Mouse (Mus musculus): Measurements from ENCODE around the gene Trabd2b.

Trabd2b gene

DNA sequence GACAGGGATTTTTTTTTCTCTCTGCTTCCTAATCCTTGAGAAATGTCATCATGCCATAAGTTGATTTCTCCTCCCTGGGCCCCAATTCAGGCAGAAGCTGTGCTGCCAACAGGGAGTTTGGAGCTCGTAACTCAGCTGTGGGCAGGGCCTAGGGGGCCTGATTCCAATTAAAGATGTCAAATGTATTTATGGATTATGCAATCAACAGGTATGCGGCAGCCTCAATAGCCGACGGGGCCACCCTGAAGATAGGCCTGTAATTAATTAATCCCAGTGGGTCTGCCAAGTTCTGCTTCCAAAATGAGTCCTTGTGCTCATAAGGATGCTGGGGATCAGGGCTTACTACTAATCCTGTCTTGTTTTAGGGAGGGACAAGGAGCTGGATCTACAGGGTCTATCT is 135.6 kb downstream of the Trabd2b start:
- DNase-seq (ENCODE audit: low spot score): no peak

DNA sequence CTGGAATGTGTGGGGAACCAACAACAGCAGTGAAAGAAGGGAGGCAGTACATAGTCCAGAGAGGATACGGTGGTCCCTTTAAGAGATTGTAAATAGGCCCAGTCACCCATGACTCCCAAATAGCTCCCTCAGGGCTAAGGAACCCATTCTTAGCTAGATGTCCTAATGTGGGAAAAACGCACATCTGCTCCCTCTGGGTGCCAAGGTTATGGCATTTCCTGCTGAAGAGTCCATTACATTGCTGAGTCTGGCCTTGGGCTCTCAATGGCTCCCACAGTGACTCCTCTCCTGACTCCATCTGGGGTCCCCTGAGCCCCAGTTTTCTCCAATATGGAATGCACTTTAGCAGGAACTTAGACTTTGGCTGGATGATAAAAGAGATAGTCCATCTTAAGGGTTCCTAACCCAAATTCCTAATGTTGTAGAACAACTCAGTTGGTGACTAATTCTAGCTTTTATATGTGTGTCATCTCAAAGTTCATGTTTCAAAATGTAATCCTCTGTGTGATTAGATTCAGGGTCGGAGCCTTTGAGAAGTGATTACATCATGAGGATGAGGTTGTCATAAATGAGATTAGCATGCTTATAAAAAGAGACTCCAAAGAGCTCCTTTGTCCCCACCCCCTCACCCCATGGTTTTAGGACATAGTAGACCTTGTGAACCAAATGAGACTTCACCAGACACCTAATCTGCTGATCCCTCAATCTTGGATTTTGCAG is 139.1 kb downstream of the Trabd2b start:
- no peak for DNase-seq (ENCODE audit: low spot score)

DNA sequence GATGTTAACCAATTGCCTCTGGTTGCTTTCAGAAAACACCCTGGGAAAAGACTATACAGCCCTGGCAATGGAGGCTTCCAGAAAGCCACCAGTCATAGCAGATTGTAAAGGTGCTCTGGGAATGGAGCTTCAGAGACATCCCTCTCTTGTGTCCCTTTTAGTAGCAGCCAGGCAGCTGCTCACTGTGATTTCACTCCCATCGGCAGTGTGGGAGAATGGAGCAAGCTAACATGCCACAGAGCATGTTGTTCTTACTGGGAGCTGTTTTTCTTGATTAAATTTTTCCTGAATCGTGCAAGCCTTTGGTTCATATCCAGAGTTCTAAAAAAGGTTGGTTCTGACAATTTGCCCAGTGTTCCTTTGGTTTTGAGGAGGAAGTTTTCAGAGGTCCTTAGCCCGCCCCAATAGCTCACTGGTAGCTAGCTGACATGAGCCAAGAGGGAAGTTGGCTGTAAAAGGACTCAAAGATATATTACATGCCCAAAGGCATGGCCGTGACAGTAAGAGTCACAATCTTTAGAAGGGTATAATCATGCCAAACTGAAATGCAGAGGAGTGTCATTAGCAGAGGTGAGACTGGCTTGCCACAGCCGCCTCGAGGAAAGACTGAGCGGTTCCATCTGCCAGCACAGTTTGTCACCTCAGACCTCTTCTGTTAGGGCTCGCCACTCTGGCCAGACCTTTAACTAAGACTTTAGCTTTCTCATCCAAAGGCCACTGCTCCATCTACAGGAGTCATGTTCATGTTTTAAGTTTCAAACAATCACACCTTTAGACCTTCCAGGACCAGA is 141.3 kb downstream of the Trabd2b start:
- DNase-seq (ENCODE audit: low spot score): no peak

DNA sequence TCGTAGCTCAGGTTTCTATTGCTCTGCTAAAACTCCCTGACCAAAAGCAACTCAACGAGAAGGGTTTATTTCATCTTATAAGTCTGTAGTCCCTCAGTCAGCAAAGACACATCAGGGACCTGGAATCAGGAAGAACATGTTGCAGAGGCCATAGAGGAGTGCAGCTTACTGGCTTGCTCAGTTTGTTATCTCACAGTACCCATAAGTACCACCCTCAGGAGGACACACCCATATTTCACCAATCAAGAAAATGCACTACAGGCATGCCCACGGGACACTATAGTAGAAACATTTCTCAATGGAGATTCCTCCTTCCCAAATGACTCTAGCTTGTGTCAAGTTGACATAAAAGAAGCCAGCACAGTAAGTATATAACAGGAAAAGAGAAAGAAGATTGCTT is 143.0 kb downstream of the Trabd2b start:
- no peak for DNase-seq (ENCODE audit: low spot score)

DNA sequence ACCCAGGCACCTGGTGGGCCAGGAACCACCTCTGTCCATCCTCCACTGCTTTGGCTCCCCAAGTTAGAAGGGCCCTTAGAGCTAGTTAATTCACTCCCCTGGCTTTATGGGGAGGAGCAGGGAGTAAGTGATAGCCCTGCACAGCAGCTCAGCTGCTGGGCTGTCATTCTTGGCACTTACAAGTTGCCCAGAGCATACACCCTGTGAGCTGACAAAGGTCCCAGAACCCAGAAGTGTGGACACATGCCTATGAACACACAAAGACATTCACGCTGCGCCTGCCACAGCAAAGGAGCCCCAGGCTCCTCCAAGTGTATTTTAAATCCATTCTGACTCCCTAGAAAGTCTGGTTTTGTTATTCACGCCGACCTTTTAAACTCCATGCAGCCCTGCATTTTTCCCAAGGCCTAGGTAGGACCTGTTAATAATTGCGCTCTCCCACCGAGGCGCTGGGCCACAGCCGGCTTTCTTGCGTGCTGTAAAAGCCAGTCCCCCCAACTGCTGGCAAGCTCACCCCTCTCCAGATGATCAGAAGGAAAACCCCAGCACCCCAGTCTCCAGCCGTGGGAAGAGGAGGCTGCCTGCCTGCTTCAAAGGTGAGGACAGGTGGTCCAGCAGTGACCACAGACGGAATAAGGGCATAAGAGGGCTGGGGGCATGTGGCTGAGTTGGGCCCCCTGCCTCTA is 144.1 kb downstream of the Trabd2b start:
- DNase-seq (ENCODE audit: low spot score): no peak

DNA sequence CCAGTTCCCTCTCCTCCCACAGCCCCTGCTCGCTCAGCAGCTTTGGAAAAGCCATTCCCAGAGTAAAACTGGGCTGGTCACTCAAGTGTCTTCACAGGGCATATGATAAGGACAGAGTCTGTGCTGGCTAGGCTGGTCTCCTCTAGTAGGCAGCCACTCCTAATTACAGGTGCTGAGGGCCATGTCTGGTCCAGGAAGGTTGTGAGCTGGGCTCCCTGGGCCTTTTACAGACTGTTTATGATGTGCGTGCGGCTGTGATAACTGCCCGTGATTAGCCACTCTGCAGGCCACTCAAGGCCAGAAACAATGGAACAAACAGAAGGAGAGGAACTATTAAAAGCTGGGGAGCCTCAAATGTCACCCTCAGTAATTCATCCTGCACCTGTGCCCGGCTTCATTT is 150.4 kb downstream of the Trabd2b start:
- DNase-seq (ENCODE audit: low spot score): no peak

DNA sequence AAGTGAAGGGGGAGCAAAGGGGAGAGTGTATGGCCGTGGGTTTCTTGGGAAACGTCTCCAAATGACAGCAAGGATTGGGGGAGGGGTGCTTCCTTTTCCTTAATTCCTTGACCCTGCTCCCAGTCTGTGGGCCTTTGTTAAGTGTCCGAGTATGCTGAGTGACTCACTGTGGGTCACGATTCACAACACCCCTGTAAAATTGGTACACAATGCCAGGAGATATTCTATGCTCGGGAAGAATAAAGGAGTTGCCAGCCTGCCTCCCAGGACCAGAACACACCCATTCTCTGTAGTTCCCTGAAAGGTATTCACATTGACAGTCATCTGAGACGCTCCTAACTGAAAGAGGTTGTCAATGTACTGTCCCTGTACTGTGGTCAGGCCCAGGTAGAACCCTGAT is 151.2 kb downstream of the Trabd2b start:
- DNase-seq (ENCODE audit: low spot score): no peak

DNA sequence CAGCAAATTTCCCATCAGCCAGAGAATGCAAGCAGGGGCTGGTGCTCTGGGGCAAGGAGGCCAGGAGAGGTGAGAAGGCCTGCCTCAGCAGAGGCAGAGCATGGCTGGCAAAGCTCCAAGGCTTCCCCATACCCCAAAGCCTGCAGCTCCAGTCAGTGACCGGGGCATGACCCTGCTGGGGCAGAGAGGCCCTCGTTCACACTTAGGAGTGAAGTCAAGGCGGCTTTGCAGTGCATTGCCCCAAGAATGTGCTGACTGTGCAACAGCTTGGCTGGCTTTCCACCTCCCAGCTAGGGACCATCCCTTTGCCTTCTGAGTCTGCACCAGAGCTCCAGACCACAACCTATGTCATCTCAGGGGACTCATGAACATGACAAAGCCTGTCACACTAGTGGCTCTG is 152.0 kb downstream of the Trabd2b start:
- no peak for DNase-seq (ENCODE audit: low spot score)

DNA sequence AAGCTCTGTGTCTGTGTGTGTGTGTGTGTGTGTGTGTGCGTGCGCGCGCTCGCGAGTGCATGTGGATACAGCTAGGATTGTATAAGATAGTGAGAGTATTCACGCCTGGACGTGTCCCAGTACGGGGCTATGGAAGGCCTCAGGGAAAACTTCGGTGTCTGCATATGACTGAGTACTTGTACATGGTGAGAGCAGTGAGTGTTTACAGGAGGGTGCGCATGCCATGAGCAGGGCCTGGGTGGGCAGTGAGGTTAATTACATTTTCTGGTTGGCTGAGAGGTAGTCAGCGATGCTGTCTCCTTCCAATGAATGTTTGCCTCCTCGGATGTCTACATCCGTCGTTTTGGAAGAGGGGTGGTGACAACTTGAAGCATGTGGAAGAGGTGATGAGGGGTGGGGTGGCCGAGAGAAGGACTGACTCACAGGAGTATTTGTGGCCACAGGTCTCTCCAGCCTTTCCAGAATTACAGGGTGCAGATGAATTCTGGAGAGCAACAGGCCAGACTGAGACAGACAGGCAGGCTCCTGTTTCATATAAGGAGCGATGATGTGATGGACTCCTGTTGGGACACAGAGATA is 154.2 kb downstream of the Trabd2b start:
- no peak for DNase-seq (ENCODE audit: low spot score)

DNA sequence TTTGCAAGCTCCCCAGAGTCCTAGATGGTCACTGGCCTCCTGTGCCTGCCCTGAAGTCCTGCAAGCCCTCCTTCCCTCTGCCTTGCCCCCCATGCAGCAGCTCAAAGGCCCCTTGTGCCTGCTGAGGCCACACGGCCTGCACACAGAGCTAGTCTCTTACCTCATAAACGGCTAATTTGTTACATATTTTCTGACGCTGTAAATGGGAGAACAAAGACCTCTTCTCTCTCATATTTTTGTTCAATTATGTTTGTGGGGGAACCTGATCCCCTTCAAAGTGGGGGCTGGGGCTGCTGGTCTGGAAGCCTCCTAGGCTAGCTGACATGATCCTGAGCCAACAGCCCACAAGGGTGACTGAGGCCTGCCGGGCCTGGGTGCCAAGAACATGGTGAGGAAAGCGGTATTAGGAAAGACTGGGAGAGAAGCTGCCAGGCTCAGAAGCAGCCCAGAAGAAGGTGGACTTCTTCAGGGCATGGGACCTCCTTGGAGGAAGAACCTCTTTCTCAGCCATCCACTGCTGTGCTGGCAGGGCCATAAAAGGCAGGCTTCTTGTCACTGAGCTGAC is 157.7 kb downstream of the Trabd2b start:
- DNase-seq (ENCODE audit: low spot score): no peak

DNA sequence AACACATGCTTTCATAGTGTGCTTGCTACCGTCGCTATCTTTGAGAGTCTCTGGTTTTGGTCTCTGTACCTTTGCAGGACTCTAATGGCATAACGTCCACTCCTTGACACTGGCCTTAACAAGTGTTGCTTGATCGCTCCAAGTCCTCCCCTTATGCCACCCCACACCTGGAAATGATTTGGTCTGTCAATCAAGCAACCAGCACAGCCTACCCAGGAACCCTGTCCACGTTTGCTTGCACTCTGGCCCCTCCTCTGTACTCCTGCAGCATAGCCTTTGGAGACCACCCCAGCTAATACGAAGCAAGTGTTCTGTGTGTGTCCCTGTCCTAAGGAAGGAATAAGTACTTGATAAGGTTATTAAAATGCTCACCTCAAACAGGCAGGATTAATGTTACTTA is 161.1 kb downstream of the Trabd2b start:
- DNase-seq (ENCODE audit: low spot score): no peak

DNA sequence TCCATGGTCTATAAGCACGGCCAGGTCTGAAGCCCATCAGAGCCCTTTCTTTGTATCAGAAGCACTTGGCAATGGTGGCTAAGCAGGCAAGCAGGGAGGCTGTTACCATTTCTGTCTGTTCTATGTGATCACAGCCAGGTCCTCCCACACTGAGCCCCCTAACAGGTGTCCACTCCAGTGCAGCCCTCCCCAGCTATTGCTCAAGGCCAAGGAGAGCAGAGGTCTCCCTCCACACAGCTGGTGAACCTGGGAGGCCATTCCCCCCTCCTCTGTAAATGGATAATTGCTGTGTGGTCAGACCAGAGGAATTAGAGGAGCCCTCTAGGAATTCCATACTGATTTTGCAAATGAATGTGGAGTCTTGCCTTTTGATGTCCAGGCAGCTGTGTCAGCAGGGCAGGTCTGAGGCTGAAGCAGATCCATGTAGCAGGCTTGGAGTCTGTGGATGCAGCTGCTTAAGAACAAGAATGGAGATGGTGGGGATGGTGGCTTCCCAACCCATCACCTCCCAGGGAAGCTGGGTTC is 161.6 kb downstream of the Trabd2b start:
- DNase-seq (ENCODE audit: low spot score): no peak

DNA sequence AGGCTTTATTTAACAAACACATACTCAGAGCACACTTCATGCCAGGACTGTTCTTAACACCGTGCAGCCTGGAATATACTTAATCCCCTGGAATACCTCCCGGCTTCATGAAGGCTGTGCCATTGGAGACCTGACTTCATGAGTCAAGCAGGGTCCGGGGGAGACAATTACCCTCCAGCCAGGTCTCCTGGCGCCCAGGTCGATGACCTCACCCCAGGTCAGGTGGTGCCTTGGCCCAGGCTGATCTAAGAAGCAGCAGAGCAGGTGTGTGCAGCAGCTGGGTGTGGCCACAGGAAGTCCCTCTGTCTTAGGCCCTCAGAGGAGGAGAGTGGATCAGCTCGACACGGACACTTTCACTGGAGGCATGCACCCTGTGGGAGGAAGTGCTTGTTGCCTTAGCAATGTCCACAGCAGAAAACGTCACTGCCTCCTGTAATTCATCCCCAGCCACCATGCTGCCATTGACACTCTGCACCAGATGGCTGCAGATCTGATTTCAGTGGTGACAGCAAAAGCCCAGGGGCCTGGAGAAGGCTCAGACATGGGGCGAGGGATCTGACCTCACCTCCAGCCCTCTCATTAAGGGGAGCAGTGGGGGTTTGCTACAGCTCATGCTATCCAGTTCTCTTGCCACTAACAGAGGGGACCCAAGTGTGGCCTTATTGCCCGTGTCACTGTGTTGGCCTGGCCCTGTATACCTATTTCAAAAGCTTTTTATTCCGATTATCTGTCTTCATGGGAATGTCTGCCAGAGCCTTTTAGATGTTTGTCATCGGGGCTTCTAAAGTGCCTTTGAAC is 171.8 kb downstream of the Trabd2b start:
- DNase-seq (ENCODE audit: low spot score): no peak

DNA sequence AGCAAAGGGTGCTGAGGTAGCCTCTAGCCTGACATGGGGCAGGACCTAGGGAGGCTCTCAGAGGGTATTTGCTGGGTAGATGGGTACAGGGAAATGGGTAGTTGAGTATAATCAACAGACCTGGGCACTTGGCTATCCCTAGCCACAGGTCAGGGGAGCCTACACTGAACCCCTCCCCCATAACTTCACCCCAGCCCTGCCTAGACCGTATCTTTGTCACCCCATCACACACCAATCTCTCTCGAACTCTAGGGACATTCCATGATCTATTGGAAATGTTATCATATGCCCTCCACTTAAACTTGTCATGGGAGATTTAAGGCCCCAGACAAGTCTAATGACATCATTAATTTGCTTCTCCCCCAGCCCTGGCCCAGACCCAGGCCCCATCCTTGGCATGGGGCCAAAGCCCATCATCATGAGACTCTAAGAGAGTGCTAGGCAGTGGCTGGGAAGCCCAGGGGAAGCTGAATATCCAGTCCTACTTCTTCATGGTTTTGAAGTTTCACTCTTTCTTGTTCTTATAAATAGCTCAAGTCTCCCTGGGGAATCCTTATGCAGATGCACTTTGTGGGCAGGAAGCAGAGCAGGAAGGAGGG is 177.1 kb downstream of the Trabd2b start:
- DNase-seq (ENCODE audit: low spot score): no peak

DNA sequence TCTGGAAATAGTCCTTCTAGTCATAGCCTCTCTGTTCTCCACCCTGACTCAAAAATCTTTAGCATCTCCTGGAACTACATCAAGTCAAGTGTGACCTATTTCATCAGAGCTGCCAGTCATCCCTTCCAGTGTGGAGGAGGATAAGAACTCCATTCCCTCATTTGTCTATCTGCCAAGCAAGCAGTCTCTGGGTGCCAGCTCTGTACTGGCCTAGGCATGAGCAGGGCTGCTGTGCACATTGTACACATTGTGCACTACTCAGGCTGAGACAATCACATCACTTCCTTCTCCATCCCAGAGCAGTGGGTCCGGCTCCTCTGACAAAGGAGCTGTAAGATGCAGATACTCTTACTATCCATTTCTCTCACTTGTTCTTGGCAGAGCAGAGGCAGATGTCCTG is 178.2 kb downstream of the Trabd2b start:
- DNase-seq (ENCODE audit: low spot score): no peak

DNA sequence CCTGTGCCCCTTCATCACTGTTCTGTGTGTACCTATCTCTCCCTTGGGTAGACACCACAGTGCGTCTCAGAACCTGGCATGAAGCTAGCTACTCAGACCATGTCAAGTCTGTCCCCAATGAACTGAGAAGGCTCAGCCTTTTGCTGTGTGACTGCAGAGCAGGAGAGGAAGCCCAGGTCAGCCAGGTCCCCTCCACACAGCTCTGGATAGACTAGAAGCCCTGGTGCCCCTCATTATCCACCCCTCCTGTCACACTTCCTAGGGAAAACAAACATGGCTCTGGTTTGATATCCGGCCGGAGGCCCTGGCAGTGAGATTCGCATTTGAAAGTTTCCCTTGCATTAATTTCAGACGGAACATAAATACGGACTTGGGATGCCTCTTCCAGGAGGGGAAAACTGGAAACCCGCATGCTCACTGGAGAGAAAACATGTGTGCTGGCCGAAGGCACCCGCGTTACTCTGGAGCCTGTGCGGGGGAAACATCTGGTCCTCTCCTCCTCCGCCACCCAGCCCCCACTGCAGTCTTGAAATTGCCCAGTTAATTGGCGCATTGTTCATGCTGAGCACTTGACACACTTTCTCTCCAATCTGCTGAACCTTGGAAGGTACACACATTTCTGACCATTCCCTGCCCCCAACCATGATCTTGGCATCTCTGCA is 187.2 kb downstream of the Trabd2b start:
- DNase-seq (ENCODE audit: low spot score): no peak

DNA sequence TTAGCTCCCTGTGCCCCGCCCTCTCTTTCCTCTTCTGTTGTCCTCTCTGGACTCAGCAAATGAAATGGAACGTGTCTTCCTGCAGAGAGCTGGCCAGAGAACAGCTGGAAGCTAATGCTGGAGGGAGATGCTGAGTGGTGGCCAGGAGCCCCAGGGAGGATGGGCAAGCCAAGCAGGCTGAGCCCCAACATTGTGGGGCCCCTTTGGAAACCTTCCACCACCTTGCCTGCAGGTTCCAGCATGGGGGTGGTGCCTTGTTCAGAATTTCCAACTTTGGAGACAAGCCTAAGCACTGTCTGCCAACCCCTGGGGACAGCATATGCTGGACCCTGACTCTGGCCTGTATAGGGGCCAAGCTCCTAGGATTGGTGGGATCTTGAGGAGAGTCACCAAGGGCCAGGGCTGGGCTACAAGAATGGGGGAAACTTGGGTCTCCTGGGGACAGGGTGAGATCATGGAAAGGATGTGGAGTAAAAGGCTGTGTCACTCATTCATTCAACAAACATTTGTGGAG is 188.7 kb downstream of the Trabd2b start:
- DNase-seq (ENCODE audit: low spot score): no peak

DNA sequence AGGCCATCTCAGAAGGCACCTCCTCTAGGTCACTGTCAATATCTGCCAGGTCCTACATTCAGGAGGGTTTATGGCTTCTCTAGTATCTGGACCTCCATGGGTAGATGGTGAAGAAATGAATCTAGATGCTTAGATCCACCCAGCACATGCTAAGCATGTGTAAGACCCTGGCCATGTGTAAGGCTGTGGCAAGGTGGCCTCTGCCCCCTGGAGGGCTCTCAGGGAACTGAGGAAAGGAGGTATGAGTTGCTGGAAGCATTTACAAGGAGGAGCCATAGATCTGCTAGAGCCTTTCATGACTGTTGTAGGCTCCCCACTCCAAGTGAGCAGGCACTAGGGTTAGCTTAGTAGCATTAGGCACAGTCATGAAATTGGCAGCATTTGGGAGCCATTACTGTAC is 192.6 kb downstream of the Trabd2b start:
- no peak for DNase-seq (ENCODE audit: low spot score)

DNA sequence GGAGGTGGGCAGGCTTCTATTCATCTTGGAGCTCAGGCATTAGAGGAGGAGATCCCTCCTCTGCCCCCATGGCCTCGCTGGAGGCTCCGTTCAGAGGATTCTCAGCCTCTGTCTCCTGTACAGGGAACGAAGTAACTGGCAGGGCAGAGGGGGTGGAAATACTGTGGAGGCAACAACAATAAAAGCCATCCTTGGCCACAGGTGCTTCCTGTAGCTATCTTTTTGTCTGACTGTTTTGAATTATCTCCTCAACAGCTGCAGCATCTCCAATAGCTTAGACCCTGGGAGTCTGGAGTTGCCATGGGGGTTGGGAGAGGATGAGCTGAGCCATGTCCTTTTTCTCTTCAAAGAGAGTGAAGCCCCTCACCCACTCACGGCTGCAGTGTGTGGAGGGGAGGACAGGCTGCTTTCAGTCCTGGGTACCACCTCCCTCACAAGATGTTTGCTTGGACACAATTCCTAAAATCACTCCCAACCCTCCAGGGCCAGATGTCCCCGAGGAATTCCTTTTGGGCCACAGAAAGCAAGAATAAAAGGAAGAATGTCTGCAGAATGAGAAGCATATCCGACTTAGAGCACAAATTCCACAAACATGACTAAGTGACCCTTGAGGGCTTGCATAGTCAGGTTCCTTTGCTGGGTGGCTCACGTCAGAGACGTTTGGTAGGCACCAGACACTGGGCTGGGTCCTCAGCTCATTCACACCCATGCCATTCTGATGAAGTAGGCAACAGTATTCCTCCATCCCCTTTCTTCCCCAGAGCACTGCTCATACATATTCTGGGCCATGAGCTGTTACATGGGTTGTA is 194.9 kb downstream of the Trabd2b start:
- no peak for DNase-seq (ENCODE audit: low spot score)

Measured in spleen, adult 12 weeks (tissue).